Mouse (Mus musculus) adrenal gland, postnatal 36 days (tissue): Measurements from ENCODE around the gene Rad23b. TPM values are rescaled to one million over a fixed set of nuclear protein-coding genes. Genes with fewer than 3 reads are reported as not detected.
"Not testable (repeated sequence)": the region's sequence is repeated elsewhere in the genome, so short reads cannot be mapped to it uniquely, and the experiment has no call there.

Experiments used
- DNase-seq, 2 experiments: peaks; one replicate each; pipeline ENCODE4 v3.0.0; 2021; ENCODE audit warnings: mixed read lengths in 1 of 2
- total RNA-seq, 2 experiments: library from RNA; stranded (reverse); gene quantifications; 2 replicates each; pipeline ENCODE4 v1.2.3; 2021

Rad23b gene
- total RNA-seq, 2 experiments from 2014 or later: 133 to 135 TPM

GRCm38 (mm10) chr4:55354038-55354437 lies 4.2 kb downstream of the Rad23b start:
- no peak for DNase-seq

GRCm38 (mm10) chr4:55355845-55356244 lies 6.0 kb downstream of the Rad23b start:
- DNase-seq: no peak

- peak; percentile 36 to 59 for DNase-seq
Observed at GRCm38 (mm10) chr4:55356726-55357125, 6.9 kb downstream of the Rad23b start.

- DNase-seq: no peak
Observed at GRCm38 (mm10) chr4:55363866-55364265, 14.0 kb downstream of the Rad23b start.

- peak in 1 of 2 experiments; percentile 13 for DNase-seq
Observed at GRCm38 (mm10) chr4:55364374-55364773, 14.5 kb downstream of the Rad23b start.

- no peak for DNase-seq
Observed at GRCm38 (mm10) chr4:55366014-55366413, 16.2 kb downstream of the Rad23b start.

GRCm38 (mm10) chr4:55370127-55370526 lies 20.3 kb downstream of the Rad23b start:
- no peak for DNase-seq

- no peak for DNase-seq
Observed at GRCm38 (mm10) chr4:55371355-55371754, 21.5 kb downstream of the Rad23b start.

- no peak for DNase-seq
Observed at GRCm38 (mm10) chr4:55382350-55382749, 32.5 kb downstream of the Rad23b start.

- no peak for DNase-seq
Observed at GRCm38 (mm10) chr4:55386768-55387167, 36.9 kb downstream of the Rad23b start.

- no peak for DNase-seq
Observed at GRCm38 (mm10) chr4:55391480-55391879, 41.6 kb downstream of the Rad23b start.

- no peak for DNase-seq
Observed at GRCm38 (mm10) chr4:55392445-55392844, 42.6 kb downstream of the Rad23b start.

- peak; percentile 43 to 62 for DNase-seq
Observed at GRCm38 (mm10) chr4:55397911-55398762, 48.3 kb downstream of the Rad23b start.

- no peak for DNase-seq
Observed at GRCm38 (mm10) chr4:55398901-55399300, 49.1 kb downstream of the Rad23b start.

- no peak for DNase-seq
Observed at GRCm38 (mm10) chr4:55405329-55405728, 55.5 kb downstream of the Rad23b start.

- DNase-seq: no peak
Observed at GRCm38 (mm10) chr4:55406558-55406957, 56.7 kb downstream of the Rad23b start.

- no peak for DNase-seq
Observed at GRCm38 (mm10) chr4:55408081-55408480, 58.2 kb downstream of the Rad23b start.

- DNase-seq: no peak
Observed at GRCm38 (mm10) chr4:55409025-55409424, 59.2 kb downstream of the Rad23b start.

- not testable (repeated sequence) for DNase-seq
Observed at GRCm38 (mm10) chr4:55409578-55410224, 59.9 kb downstream of the Rad23b start.

- no peak for DNase-seq
Observed at GRCm38 (mm10) chr4:55415864-55416263, 66.0 kb downstream of the Rad23b start.

GRCm38 (mm10) chr4:55426250-55426649 lies 76.4 kb downstream of the Rad23b start:
- no peak for DNase-seq
